Mouse (Mus musculus) erythroblast, embryonic 14.5 days (primary cell): Measurements from ENCODE around the gene Ppox.

Experiments used
- GATA1 ChIP-seq: IDR thresholded peaks from 2 replicates; pipeline ENCODE4 v1.6.1; 2012; ENCODE audit warnings: low read length, inconsistent platforms, mixed read lengths
- TAL1 ChIP-seq: IDR thresholded peaks from 3 replicates; pipeline ENCODE4 v1.6.1; 2012; ENCODE audit warnings: low read length, inconsistent platforms, mixed read lengths

GRCm38 (mm10) chr1:171271622-171272021, 9.4 kb downstream of the Ppox start:
- no peak for TF ChIP-seq GATA1
- TF ChIP-seq TAL1: no peak
